Mouse (Mus musculus): ENCODE measurements around the gene Ms4a7. TPM values are rescaled to one million over a fixed set of nuclear protein-coding genes. Genes with fewer than 3 reads are reported as not detected.

The Ms4a7 gene
- polyA plus RNA-seq (2015; fragmentation: Nextera tagmentation; extraction: Ambion mirVana): 5.7 and 7.0 TPM in 2 replicates

- Histone ChIP-seq H3K36me3 (no peaks in the 10 kb centered on the region), H3K4me3 (no peak within 1 kb of the TSS), H3K4me2 (replicated peaks) (no peak within 1 kb of the TSS), H3K27me3 (no peaks in the 10 kb centered on the region), H3K4me1 (no peaks in the 10 kb centered on the region), H3K9ac (no peak within 1 kb of the TSS), H3K27ac (no peak within 1 kb of the TSS), H3K9me3 (no peaks in the 10 kb centered on the region)
- ATAC-seq (ENCODE audit: low FRiP score, low read depth): no peak
- WGBS: 83% methylated on average over 6 of the region's 6 CpGs
Observed at GRCm38 (mm10) chr19:11335932-11336331, at the start of gene Ms4a7. Ms4a7 (minus strand) TSS chr19:11336146.

- no peak for ATAC-seq (ENCODE audit: low FRiP score, low read depth)
- WGBS: 79% methylated on average over 2 of the region's 2 CpGs
- Histone ChIP-seq H3K27ac (no peak overlapping the region), H3K4me3 (no peak overlapping the region), H3K9ac (no peak overlapping the region), H3K9me3 (no peaks in the 10 kb centered on the region), H3K4me1 (no peaks in the 10 kb centered on the region), H3K27me3 (no peaks in the 10 kb centered on the region), H3K36me3 (no peaks in the 10 kb centered on the region), H3K4me2 (replicated peaks) (no peak overlapping the region)
Observed at GRCm38 (mm10) chr19:11376399-11376798, 40.5 kb upstream of the Ms4a7 start.

GRCm38 (mm10) chr19:11375273-11375672, 39.3 kb upstream of the Ms4a7 start, which contains the start of gene Ms4a4a:
Ms4a4a (plus strand) TSS chr19:11375523.
- Histone ChIP-seq H3K36me3 (no peaks in the 10 kb centered on the region), H3K27me3 (no peaks in the 10 kb centered on the region), H3K9me3 (no peaks in the 10 kb centered on the region), H3K4me1 (no peaks in the 10 kb centered on the region), H3K4me3 (no peak within 1 kb of the TSS), H3K27ac (no peak within 1 kb of the TSS), H3K4me2 (replicated peaks) (no peak within 1 kb of the TSS), H3K9ac (no peak within 1 kb of the TSS)
- ATAC-seq (ENCODE audit: low FRiP score, low read depth): no peak
- WGBS: 72% methylated on average over 2 of the region's 2 CpGs

GRCm38 (mm10) chr19:11371181-11371580, 35.2 kb upstream of the Ms4a7 start:
- no peaks in the 10 kb centered on the region for H3K4me1 ChIP-seq
- H3K27ac ChIP-seq: no peak overlapping the region
- H3K4me2 ChIP-seq (replicated peaks): no peak overlapping the region
- no peaks in the 10 kb centered on the region for H3K36me3 ChIP-seq
- H3K4me3 ChIP-seq: no peak overlapping the region
- H3K9me3 ChIP-seq: no peaks in the 10 kb centered on the region
- no peaks in the 10 kb centered on the region for H3K27me3 ChIP-seq
- no peak overlapping the region for H3K9ac ChIP-seq
- ATAC-seq (ENCODE audit: low FRiP score, low read depth): no peak

- no peak overlapping the region for H3K4me2 ChIP-seq (replicated peaks)
- no peaks in the 10 kb centered on the region for H3K4me1 ChIP-seq
- ATAC-seq (ENCODE audit: low FRiP score, low read depth): no peak
- H3K9ac ChIP-seq: no peak overlapping the region
- H3K9me3 ChIP-seq: no peaks in the 10 kb centered on the region
- H3K36me3 ChIP-seq: no peaks in the 10 kb centered on the region
- 76% methylated on average over 3 of the region's 3 CpGs for WGBS
- no peak overlapping the region for H3K4me3 ChIP-seq
- H3K27me3 ChIP-seq: no peaks in the 10 kb centered on the region
- no peak overlapping the region for H3K27ac ChIP-seq
Observed at GRCm38 (mm10) chr19:11368310-11368709, 32.4 kb upstream of the Ms4a7 start.

- ATAC-seq (ENCODE audit: low FRiP score, low read depth): no peak
- Histone ChIP-seq H3K27ac (no peak overlapping the region), H3K27me3 (no peaks in the 10 kb centered on the region), H3K4me3 (no peak overlapping the region), H3K9me3 (no peaks in the 10 kb centered on the region), H3K4me2 (replicated peaks) (no peak overlapping the region), H3K4me1 (no peaks in the 10 kb centered on the region), H3K36me3 (no peaks in the 10 kb centered on the region), H3K9ac (no peak overlapping the region)
Observed at GRCm38 (mm10) chr19:11362002-11362401, 26.1 kb upstream of the Ms4a7 start.

DNA sequence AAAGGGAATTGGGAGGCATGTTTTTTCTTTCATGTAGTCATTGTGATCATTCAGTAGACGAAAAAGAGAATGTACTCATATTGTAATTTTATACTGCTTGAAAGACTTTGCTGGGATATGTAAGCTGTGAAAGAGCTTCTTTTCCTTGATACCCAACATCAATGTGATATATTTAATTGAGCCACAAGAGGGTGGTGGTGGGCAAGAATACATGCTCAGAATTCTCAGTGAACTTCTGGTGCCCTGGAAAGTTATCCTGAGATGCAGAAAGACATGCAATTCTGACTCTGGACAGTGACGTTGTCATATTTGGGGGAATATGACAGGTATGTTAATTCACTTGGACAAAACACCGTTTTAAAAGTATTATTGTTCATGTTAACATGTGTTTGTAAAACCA, 24.2 kb upstream of the Ms4a7 start:
- Histone ChIP-seq H3K4me2 (replicated peaks) (no peak overlapping the region), H3K27me3 (no peaks in the 10 kb centered on the region), H3K36me3 (no peaks in the 10 kb centered on the region), H3K9ac (no peak overlapping the region), H3K9me3 (no peaks in the 10 kb centered on the region), H3K4me1 (no peaks in the 10 kb centered on the region), H3K27ac (no peak overlapping the region), H3K4me3 (no peak overlapping the region)
- no peak for ATAC-seq (ENCODE audit: low FRiP score, low read depth)
- 66% methylated on average over 3 of the region's 3 CpGs for WGBS

GRCm38 (mm10) chr19:11355730-11356129, 19.8 kb upstream of the Ms4a7 start:
- no peak overlapping the region for H3K4me2 ChIP-seq (replicated peaks)
- WGBS: 81% methylated on average over 7 of the region's 7 CpGs

DNA sequence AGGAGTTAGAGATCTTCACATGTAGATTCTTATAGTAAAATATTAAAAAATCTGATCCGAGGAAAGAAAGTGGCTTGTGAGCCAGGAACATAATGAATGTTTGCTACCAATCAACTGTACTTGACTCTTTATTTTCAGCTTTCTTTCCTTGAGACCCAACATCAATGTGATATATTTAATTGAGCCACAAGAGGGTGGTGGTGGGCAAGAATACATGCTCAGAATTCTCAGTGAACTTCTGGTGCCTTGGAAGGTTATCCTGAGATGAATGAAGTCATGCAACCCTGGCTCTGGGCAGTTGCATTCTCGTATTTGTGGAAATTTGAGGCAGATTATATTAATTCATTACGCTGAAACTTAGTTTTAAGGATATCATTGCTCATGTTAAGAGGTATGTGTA, 15.9 kb upstream of the Ms4a7 start:
- H3K4me3 ChIP-seq: no peak overlapping the region
- no peak overlapping the region for H3K4me2 ChIP-seq (replicated peaks)
- 52% methylated on average over 3 of the region's 3 CpGs for WGBS
- no peaks in the 10 kb centered on the region for H3K36me3 ChIP-seq
- ATAC-seq (ENCODE audit: low FRiP score, low read depth): no peak
- H3K9ac ChIP-seq: no peak overlapping the region
- H3K9me3 ChIP-seq: no peaks in the 10 kb centered on the region
- 0 out of 2 replicates have a peak, but pooled peaks cover 3% of the 10 kb centered on the region for H3K4me1 ChIP-seq
- no peak overlapping the region for H3K27ac ChIP-seq
- no peaks in the 10 kb centered on the region for H3K27me3 ChIP-seq

More at GRCm38 (mm10) chr19:11355730-11356129, 19.8 kb upstream of the Ms4a7 start:
- Histone ChIP-seq H3K9ac (no peak overlapping the region), H3K4me3 (no peak overlapping the region), H3K9me3 (no peaks in the 10 kb centered on the region), H3K27ac (no peak overlapping the region), H3K27me3 (no peaks in the 10 kb centered on the region), H3K4me1 (no peaks in the 10 kb centered on the region), H3K36me3 (no peaks in the 10 kb centered on the region)
- ATAC-seq (ENCODE audit: low FRiP score, low read depth): no peak

DNA sequence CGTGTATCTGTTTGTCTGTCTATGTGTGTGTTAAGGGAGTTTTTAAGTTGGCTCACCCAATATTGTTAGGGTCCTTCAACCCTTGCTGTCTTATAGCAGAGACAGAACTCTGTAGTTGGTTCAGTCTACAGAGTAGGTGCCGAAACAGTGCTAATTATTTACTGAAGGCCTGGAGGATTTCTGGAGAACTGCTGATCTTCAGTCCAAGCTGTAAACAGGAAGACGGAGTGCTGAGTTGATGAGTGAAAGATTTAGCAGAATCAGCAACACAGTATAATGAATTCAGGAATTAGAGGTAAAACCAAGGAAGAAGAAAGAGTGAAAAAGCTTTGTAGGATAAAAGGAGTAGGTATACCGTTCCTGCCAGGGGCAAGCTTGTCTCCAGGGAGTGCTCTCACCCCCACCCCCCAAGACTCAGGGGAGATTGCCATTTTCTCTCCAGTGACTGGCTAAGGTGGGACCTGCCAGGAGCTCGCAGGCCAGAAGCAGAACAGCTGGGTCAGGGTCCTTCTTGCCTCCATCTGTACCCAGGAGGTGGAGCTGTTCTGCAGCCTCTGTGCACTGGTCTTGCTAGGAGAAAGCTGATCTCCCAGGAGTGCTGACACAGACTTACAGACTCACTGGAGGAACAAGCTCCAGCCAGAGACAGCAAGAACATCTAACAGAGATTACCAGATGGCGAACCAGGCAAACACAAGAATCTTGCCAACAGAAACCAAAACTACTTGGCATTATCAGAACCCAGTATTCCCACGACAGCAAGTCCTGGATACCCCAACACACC, 13.9 kb upstream of the Ms4a7 start:
- Histone ChIP-seq H3K36me3 (no peaks in the 10 kb centered on the region), H3K9me3 (no peaks in the 10 kb centered on the region), H3K4me1 (0 out of 2 replicates have a peak, but pooled peaks cover 3% of the 10 kb centered on the region), H3K9ac (no peak overlapping the region), H3K4me3 (no peak overlapping the region), H3K27me3 (no peaks in the 10 kb centered on the region), H3K27ac (no peak overlapping the region), H3K4me2 (replicated peaks) (no peak overlapping the region)
- 55% methylated on average over 7 of the region's 7 CpGs for WGBS
- ATAC-seq (ENCODE audit: low FRiP score, low read depth): no peak

GRCm38 (mm10) chr19:11343992-11344391, 8.0 kb upstream of the Ms4a7 start:
- no peaks in the 10 kb centered on the region for H3K9me3 ChIP-seq
- no peak overlapping the region for H3K27ac ChIP-seq
- no peaks in the 10 kb centered on the region for H3K36me3 ChIP-seq
- H3K27me3 ChIP-seq: no peaks in the 10 kb centered on the region
- no peak overlapping the region for H3K4me3 ChIP-seq
- H3K4me2 ChIP-seq (replicated peaks): no peak overlapping the region
- 0 out of 2 replicates have a peak, but pooled peaks cover 3% of the 10 kb centered on the region for H3K4me1 ChIP-seq
- ATAC-seq (ENCODE audit: low FRiP score, low read depth): no peak
- no peak overlapping the region for H3K9ac ChIP-seq

DNA sequence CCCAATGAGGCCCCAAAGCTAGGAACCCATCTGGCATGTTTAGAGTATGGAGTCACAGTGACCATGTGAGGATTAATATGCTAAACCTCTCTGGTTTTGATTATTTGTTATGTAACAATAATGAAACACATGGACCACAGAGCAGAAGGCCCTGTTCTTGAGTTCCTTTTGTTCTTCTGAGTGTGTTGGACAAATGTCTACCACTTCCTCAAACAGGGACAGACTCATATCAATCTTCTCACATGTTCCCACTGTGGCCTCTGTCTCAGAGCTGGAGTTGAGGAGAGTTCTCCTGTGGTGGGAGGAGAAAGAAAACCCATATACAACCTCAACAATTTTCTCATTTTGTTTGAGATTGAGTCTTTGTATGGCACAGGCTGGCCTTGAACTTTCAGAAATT, 7.2 kb upstream of the Ms4a7 start:
- no peak for ATAC-seq (ENCODE audit: low FRiP score, low read depth)
- H3K4me2 ChIP-seq (replicated peaks): no peak overlapping the region
- no peaks in the 10 kb centered on the region for H3K9me3 ChIP-seq
- no peaks in the 10 kb centered on the region for H3K36me3 ChIP-seq
- no peaks in the 10 kb centered on the region for H3K27me3 ChIP-seq
- H3K27ac ChIP-seq: no peak overlapping the region
- H3K4me3 ChIP-seq: no peak overlapping the region
- H3K4me1 ChIP-seq: 0 out of 2 replicates have a peak, but pooled peaks cover 3% of the 10 kb centered on the region
- no peak overlapping the region for H3K9ac ChIP-seq

DNA sequence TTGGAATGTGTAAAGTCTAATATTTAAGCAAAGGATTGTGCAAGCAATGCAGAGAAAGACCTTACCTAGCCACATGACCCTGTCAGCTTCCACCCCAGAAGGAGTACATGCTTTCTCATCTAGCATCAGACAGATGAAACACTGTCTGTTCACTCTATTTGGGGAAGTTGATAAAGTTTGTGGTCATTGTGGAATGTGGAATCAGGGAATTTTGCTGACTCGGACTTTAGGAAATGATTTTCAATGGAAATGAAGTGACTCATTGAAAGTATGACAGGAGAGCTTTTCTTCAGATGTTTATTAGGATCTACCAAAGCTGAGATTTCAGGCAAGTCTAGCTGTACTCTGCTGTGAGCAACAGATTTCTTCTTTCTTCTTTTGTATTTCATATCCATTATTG, 14.8 kb downstream of the Ms4a7 start:
- no peak overlapping the region for H3K4me3 ChIP-seq
- H3K4me1 ChIP-seq: no peaks in the 10 kb centered on the region
- no peaks in the 10 kb centered on the region for H3K36me3 ChIP-seq
- WGBS: 75% methylated on average over 1 of the region's 1 CpGs
- H3K4me2 ChIP-seq (replicated peaks): no peak overlapping the region
- H3K27ac ChIP-seq: no peak overlapping the region
- 0 out of 2 replicates have a peak, but pooled peaks cover 3% of the 10 kb centered on the region for H3K9me3 ChIP-seq
- no peak overlapping the region for H3K9ac ChIP-seq
- ATAC-seq (ENCODE audit: low FRiP score, low read depth): no peak
- no peaks in the 10 kb centered on the region for H3K27me3 ChIP-seq
